Mouse (Mus musculus) heart, postnatal 0 days (tissue): ENCODE results near the gene Tmem268.

Source experiments
- CTCF ChIP-seq: IDR thresholded peaks from 2 replicates; pipeline ENCODE4 v1.5.1; 2016; ENCODE audit warnings: antibody characterized with exemption, control low read depth, low read depth
- EP300 ChIP-seq: IDR thresholded peaks from 2 replicates; pipeline ENCODE4 v1.6.1; 2016; ENCODE audit warnings: antibody characterized with exemption, low read depth

GRCm38 (mm10) chr4:63544494-63545230, 13.9 kb upstream of the Tmem268 start, which contains the start of gene Atp6v1g1:
- TF ChIP-seq CTCF (no peak), EP300 (no peak)
